Mouse (Mus musculus) intestine, embryonic 16.5 days (tissue): ENCODE results near the gene Usp39. TPM values are rescaled to one million over a fixed set of nuclear protein-coding genes. Genes with fewer than 3 reads are reported as not detected.

ENCODE experiments used
- ATAC-seq: fragments of 200-750 bp; cut with Nextera tagmentation; 2 replicates; pipeline ENCODE4 v1.8.0; 2017; ENCODE audit warnings: moderate TSS enrichment, moderate library complexity
- H3K27ac ChIP-seq: fragments of 300-500 bp; sonication (generic); 2 replicates; pipeline ENCODE4 v1.5.1; 2014; ENCODE audit warnings: mild to moderate bottlenecking, low read length
- H3K27me3 ChIP-seq: fragments of 300-500 bp; sonication (generic); replicated peaks from 2 replicates; pipeline ENCODE4 v1.6.1; 2014; ENCODE audit warnings: low read length, control low read depth, mixed read lengths; ENCODE audit not compliant: control insufficient read depth, insufficient read depth
- H3K36me3 ChIP-seq: fragments of 300-500 bp; sonication (generic); 2 replicates; pipeline ENCODE4 v1.6.1; 2014; ENCODE audit warnings: low read length, control low read depth; ENCODE audit not compliant: control insufficient read depth, insufficient read depth
- H3K4me1 ChIP-seq: fragments of 300-500 bp; sonication (generic); 2 replicates; pipeline ENCODE4 v1.6.1; 2014; ENCODE audit warnings: low read length, control low read depth, mixed read lengths; ENCODE audit not compliant: control insufficient read depth, insufficient read depth
- H3K4me2 ChIP-seq: fragments of 300-500 bp; sonication (generic); 2 replicates; pipeline ENCODE4 v1.6.1; 2014; ENCODE audit warnings: low read depth, low read length, control low read depth
- H3K4me3 ChIP-seq: fragments of 300-500 bp; sonication (generic); 2 replicates; pipeline ENCODE4 v1.5.1; 2014; ENCODE audit warnings: mild to moderate bottlenecking, low read length
- H3K9ac ChIP-seq: fragments of 300-500 bp; sonication (generic); 2 replicates; pipeline ENCODE4 v1.6.1; 2014; ENCODE audit warnings: low read depth, low read length
- H3K9me3 ChIP-seq: fragments of 300-500 bp; sonication (generic); 2 replicates; pipeline ENCODE4 v1.6.1; 2016; ENCODE audit warnings: low read length, control low read depth; ENCODE audit not compliant: control insufficient read depth
- WGBS: fragments of 180-500 bp; shearing (Covaris S2); extraction: QIAGEN DNeasy Blood & Tissue Kit; methylation state at CpG from one replicate; pipeline ENCODE4 v1.1.7; 2014; 5-methylcytosine and 5-hydroxymethylcytosine counted together
- polyA plus RNA-seq: library from polyadenylated mRNA; unstranded; fragments of >200 nt; fragmentation: Nextera tagmentation; extraction: Ambion mirVana; gene quantifications from 2 replicates; pipeline ENCODE4 v1.2.1, GENCODE M21; 2015

The Usp39 gene
- polyA plus RNA-seq, 1 experiment from 2014 or later, result 33.0 TPM

GRCm38 (mm10) chr6:72374206-72374605 is 29.2 kb upstream of the Usp39 start:
- Histone ChIP-seq H3K9me3 (no peaks in the 10 kb centered on the region), H3K27ac (no peak overlapping the region), H3K36me3 (no peaks in the 10 kb centered on the region), H3K9ac (no peak overlapping the region), H3K4me3 (no peak overlapping the region), H3K4me1 (peaks cover 25% of the 10 kb centered on the region), H3K27me3 (no peaks in the 10 kb centered on the region), H3K4me2 (no peak overlapping the region)
- WGBS, result 55% methylated on average over 7 of the region's 7 CpGs
- peak; percentile 24; the same call in 1 of the 2 replicates for ATAC-seq

GRCm38 (mm10) chr6:72373184-72373583 is 28.2 kb upstream of the Usp39 start:
- no peak overlapping the region for H3K9ac ChIP-seq
- H3K27me3 ChIP-seq, result no peaks in the 10 kb centered on the region
- H3K36me3 ChIP-seq, result no peaks in the 10 kb centered on the region
- H3K4me2 ChIP-seq, result no peak overlapping the region
- H3K27ac ChIP-seq, result no peak overlapping the region
- no peaks in the 10 kb centered on the region for H3K9me3 ChIP-seq
- peaks cover 25% of the 10 kb centered on the region for H3K4me1 ChIP-seq
- no peak for ATAC-seq
- H3K4me3 ChIP-seq, result no peak overlapping the region
- WGBS, result 72% methylated on average over 4 of the region's 4 CpGs

- Histone ChIP-seq H3K4me2 (no peak overlapping the region), H3K4me1 (peaks cover 25% of the 10 kb centered on the region), H3K9ac (no peak overlapping the region), H3K4me3 (no peak overlapping the region), H3K27ac (no peak overlapping the region), H3K36me3 (no peaks in the 10 kb centered on the region), H3K9me3 (no peaks in the 10 kb centered on the region), H3K27me3 (no peaks in the 10 kb centered on the region)
- WGBS, result 26% methylated on average over 1 of the region's 1 CpGs
- ATAC-seq, result no peak
Measured at GRCm38 (mm10) chr6:72371571-72371970, 26.6 kb upstream of the Usp39 start.

DNA sequence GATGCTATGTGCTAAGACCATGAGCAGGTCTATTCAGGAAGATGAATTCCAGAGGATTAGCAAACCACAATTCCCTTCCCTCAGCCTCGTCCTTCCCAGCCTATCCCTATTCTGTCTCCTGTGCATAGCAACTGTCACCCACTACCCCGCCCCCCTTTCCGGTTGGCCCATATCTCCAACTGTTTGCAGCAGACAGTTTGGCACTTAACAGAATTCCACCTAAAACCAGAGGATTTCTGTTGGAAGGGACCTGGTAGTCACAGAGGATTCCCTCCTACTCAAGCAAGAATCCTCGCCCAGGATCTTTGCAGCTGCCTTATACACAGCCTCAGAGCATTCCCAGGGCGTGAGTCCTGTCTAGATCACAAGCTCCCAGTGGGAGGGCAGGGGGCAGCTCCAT is 26.2 kb upstream of the Usp39 start:
- no peaks in the 10 kb centered on the region for H3K9me3 ChIP-seq
- no peak overlapping the region for H3K9ac ChIP-seq
- 38% methylated on average over 5 of the region's 5 CpGs for WGBS
- H3K4me1 ChIP-seq, result peaks cover 25% of the 10 kb centered on the region
- H3K4me3 ChIP-seq, result no peak overlapping the region
- H3K36me3 ChIP-seq, result no peaks in the 10 kb centered on the region
- no peak overlapping the region for H3K27ac ChIP-seq
- H3K27me3 ChIP-seq, result no peaks in the 10 kb centered on the region
- H3K4me2 ChIP-seq, result no peak overlapping the region
- peak; percentile 37; the same call in 1 of the 2 replicates for ATAC-seq

DNA sequence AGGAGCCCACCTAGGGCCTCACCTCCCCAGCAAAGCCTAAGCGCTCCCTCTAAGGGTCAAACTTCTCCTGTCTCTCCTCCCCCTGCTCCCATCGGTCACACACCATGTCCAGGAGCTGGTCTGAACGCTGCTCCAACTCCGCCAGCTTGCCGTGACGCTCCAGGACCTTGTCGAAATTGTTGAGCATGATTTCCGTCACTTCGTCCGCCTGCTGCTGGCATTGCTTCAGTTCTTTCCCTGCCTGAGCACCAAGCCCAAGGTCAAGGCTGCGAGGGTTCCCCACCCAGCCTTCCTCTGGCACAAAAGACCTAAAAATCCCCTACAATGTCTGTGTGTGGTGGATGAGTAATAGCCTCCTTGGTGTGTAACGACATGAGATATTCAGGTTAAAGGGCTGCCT is 25.1 kb upstream of the Usp39 start:
- Histone ChIP-seq H3K9ac (no peak overlapping the region; the same call in 1 of the 2 replicates), H3K4me3 (no peak overlapping the region), H3K4me1 (peaks cover 25% of the 10 kb centered on the region), H3K27ac (no peak overlapping the region), H3K4me2 (no peak overlapping the region), H3K9me3 (no peaks in the 10 kb centered on the region), H3K27me3 (no peaks in the 10 kb centered on the region), H3K36me3 (no peaks in the 10 kb centered on the region)
- no peak for ATAC-seq
- WGBS, result 78% methylated on average over 12 of the region's 12 CpGs

DNA sequence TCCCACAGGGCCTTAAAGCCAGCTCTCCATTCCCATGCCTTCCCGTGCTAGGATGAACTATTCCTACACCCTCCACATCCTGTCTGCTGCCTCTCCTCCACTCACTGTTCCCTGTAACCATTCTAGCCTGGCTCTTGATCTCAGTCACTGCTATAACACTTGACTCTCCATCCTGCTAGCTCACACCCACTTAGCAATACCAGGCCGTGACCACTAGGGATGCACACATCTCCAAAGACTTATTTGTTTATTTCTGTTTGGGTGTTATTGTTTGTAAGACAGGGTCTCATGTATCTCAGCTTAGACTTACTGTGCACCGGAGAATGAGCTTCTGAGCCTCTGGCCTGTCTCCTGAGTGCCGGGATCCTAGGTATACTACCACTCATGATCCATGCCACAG is 24.6 kb upstream of the Usp39 start:
- H3K36me3 ChIP-seq, result no peaks in the 10 kb centered on the region
- H3K4me3 ChIP-seq, result no peak overlapping the region
- no peak overlapping the region for H3K9ac ChIP-seq
- H3K9me3 ChIP-seq, result no peaks in the 10 kb centered on the region
- H3K4me2 ChIP-seq, result no peak overlapping the region
- ATAC-seq, result no peak
- no peaks in the 10 kb centered on the region for H3K27me3 ChIP-seq
- no peak overlapping the region for H3K27ac ChIP-seq
- WGBS, result 75% methylated on average over 4 of the region's 4 CpGs
- peaks cover 22% of the 10 kb centered on the region; the same call in 1 of the 2 replicates for H3K4me1 ChIP-seq

GRCm38 (mm10) chr6:72367460-72367974 is 22.5 kb upstream of the Usp39 start:
- Histone ChIP-seq H3K36me3 (no peaks in the 10 kb centered on the region), H3K9me3 (no peaks in the 10 kb centered on the region), H3K4me3 (no peak overlapping the region), H3K4me1 (peaks cover 13% of the 10 kb centered on the region; the same call in 1 of the 2 replicates), H3K27ac (no peak overlapping the region), H3K27me3 (no peaks in the 10 kb centered on the region), H3K9ac (no peak overlapping the region), H3K4me2 (no peak overlapping the region)
- ATAC-seq, result no peak
- WGBS, result 89% methylated on average over 4 of the region's 4 CpGs

DNA sequence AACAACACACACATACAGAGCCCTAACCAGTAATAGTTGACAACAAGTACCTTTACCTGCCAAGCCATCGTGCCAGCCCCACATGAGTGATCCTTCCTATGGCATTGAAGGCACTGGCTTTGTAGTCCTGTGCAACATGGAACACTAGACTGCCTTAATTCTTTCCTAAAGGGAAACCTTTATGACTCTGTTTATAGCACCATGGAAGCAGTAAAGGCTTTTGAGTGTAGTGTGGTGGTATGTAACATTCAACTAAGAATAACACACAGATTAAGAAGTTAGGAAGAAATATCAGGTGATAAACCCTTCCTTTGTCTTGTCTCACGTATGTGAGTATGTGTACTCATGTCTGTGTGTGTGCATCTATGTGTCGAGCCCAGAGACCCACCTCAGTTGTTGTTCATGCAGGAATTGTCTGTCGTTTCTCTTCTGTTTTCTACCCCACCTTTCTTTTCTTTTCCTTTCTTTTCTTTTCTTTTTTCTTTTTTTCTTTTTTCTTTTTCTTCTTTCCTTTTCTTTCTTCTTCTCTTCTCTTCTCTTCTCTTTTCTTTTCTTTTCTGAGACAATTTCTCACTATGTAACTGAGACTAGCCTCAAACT is 22.0 kb upstream of the Usp39 start, which contains the start of gene Rnf181:
TSS of gene Rnf181 (minus strand) at position 113 of the 600 bp plus-strand sequence.
- WGBS, result 67% methylated on average over 4 of the region's 4 CpGs
- no peaks in the 10 kb centered on the region for H3K36me3 ChIP-seq
- H3K4me2 ChIP-seq, result no peak within 1 kb of the TSS
- ATAC-seq, result no peak
- no peak within 1 kb of the TSS for H3K4me3 ChIP-seq
- peaks cover 13% of the 10 kb centered on the region; the same call in 1 of the 2 replicates for H3K4me1 ChIP-seq
- H3K27me3 ChIP-seq, result no peaks in the 10 kb centered on the region
- no peaks in the 10 kb centered on the region for H3K9me3 ChIP-seq
- H3K9ac ChIP-seq, result no peak within 1 kb of the TSS
- no peak within 1 kb of the TSS for H3K27ac ChIP-seq

- no peak overlapping the region for H3K4me2 ChIP-seq
- no peaks in the 10 kb centered on the region for H3K9me3 ChIP-seq
- H3K27me3 ChIP-seq, result no peaks in the 10 kb centered on the region
- peaks cover 15% of the 10 kb centered on the region for H3K4me1 ChIP-seq
- H3K36me3 ChIP-seq, result no peaks in the 10 kb centered on the region
- H3K27ac ChIP-seq, result no peak overlapping the region
- H3K9ac ChIP-seq, result no peak overlapping the region
- ATAC-seq, result no peak
- 69% methylated on average over 3 of the region's 3 CpGs for WGBS
- no peak overlapping the region for H3K4me3 ChIP-seq
Measured at GRCm38 (mm10) chr6:72366304-72366703, 21.3 kb upstream of the Usp39 start.

DNA sequence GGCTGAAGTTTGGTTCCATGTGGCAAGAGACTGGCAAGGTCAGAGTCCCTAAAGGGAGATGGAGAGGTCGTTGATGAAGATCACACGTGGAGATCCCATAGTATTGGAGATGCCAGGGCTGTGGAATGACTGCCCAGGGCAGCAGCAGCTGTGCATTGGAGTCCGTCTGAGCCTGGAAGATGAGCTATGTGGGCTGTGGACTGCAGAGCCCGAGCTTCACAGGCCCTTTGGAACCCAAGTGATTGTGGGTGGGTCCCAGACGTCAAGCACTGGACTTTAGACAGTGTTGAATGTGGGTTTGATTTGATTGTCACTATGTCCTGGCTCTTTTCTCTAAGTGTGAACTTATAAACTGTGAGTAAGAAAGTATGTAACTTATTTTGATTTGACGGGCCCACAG is 20.0 kb upstream of the Usp39 start:
- Histone ChIP-seq H3K27ac (no peak overlapping the region), H3K4me3 (no peak overlapping the region), H3K4me2 (no peak overlapping the region), H3K9ac (no peak overlapping the region), H3K36me3 (no peaks in the 10 kb centered on the region), H3K27me3 (no peaks in the 10 kb centered on the region), H3K4me1 (peaks cover 16% of the 10 kb centered on the region), H3K9me3 (no peaks in the 10 kb centered on the region)
- WGBS, result 55% methylated on average over 6 of the region's 6 CpGs
- ATAC-seq, result no peak
